Mouse (Mus musculus) heart, postnatal 36 days (tissue): Measurements from ENCODE around the gene Card6. TPM values are rescaled to one million over a fixed set of nuclear protein-coding genes. Genes with fewer than 3 reads are reported as not detected.
A peak's percentile ranks its signal among the peaks of the same experiment; 100 is the strongest.

Experiments
- DNase-seq, 2 experiments: peaks; one replicate each; pipeline ENCODE4 v3.0.0; 2021 to 2022
- intact Hi-C: fragments of 180-260 bp; cut with DNase I; formaldehyde crosslinking; loops from one replicate; pipeline ENCODE4 v1.15.1; 2025
- total RNA-seq, 2 experiments: library from RNA; stranded (reverse); gene quantifications; 2 replicates each; pipeline ENCODE4 v1.2.3; 2021

Card6 gene
- total RNA-seq, 2 experiments from 2014 or later: 7.3 to 7.4 TPM

GRCm38 (mm10) chr15:5095534-5096301, 12.6 kb downstream of the Card6 start:
- intact Hi-C loops: no loop called here
- no peak for DNase-seq

- DNase-seq: no peak
- intact Hi-C loops: no loop called here
Measured at GRCm38 (mm10) chr15:5090131-5090530, 18.2 kb downstream of the Card6 start.

- DNase-seq: no peak
- intact Hi-C loops: loop anchor here (2.0 to 5.0 kb wide), 2 partner anchors 14 to 1118 kb away; no protein-coding TSS in a partner anchor
Measured at GRCm38 (mm10) chr15:5088850-5089608, 19.3 kb downstream of the Card6 start.

- no peak for DNase-seq
- intact Hi-C loops: loop anchor here (5.0 kb wide), 1 partner anchor 1121 kb away; no protein-coding TSS in a partner anchor
Measured at GRCm38 (mm10) chr15:5086162-5086561, 22.2 kb downstream of the Card6 start.

GRCm38 (mm10) chr15:5081235-5081634, 27.1 kb downstream of the Card6 start:
- intact Hi-C loops: no loop called here
- DNase-seq: no peak

GRCm38 (mm10) chr15:5068801-5069518, 39.4 kb downstream of the Card6 start:
- DNase-seq: peak; percentile 21 to 35
- intact Hi-C loops: loop anchor here (10.0 kb wide), 1 partner anchor 274 kb away; no protein-coding TSS in a partner anchor

- DNase-seq: peak in 1 of 2 experiments; percentile 18
- intact Hi-C loops: loop anchor here (10.0 kb wide), 1 partner anchor 269 kb away; no protein-coding TSS in a partner anchor
Measured at GRCm38 (mm10) chr15:5063635-5064034, 44.7 kb downstream of the Card6 start, which contains the start of gene C7. Gene C7, minus strand, starts transcription at chr15:5063740.

Other genes starting within 250 kb of the Card6 start
- not detected for gene Mroh2b, start 209.8 kb downstream of the Card6 start, total RNA-seq
- 1 to 10 TPM; 1.6 to 5.7 TPM for gene C7, start 44.8 kb downstream of the Card6 start, total RNA-seq
- gene Rpl37, start 8.1 kb upstream of the Card6 start, total RNA-seq: 100 to 1,000 TPM; 191 to 205 TPM
- gene Prkaa1, start 35.3 kb upstream of the Card6 start, total RNA-seq: 10 to 100 TPM; 12.9 to 16.2 TPM
- gene Ttc33, start 77.0 kb upstream of the Card6 start, total RNA-seq: 10 to 100 TPM; 38.2 to 40.7 TPM
- gene Ptger4, start 135.6 kb upstream of the Card6 start, total RNA-seq: 1 to 10 TPM; 2.4 to 4.3 TPM